Mouse (Mus musculus) kidney, embryonic 16.5 days (tissue): ENCODE measurements around the gene Serf2. TPM values are rescaled to one million over a fixed set of nuclear protein-coding genes. Genes with fewer than 3 reads are reported as not detected.

Experiments used
- ATAC-seq: fragments of 200-750 bp; cut with Nextera tagmentation; 2 replicates; pipeline ENCODE4 v1.8.0; 2017; ENCODE audit warnings: moderate TSS enrichment; ENCODE audit not compliant: low FRiP score, low TSS enrichment
- H3K27ac ChIP-seq: fragments of 300-500 bp; sonication (generic); 2 replicates; pipeline ENCODE4 v1.5.1; 2014; ENCODE audit warnings: low read length
- H3K27me3 ChIP-seq: fragments of 300-500 bp; sonication (generic); 2 replicates; pipeline ENCODE4 v1.6.1; 2014; ENCODE audit warnings: low read length, control low read depth, mixed read lengths; ENCODE audit not compliant: insufficient read depth
- H3K36me3 ChIP-seq: fragments of 300-500 bp; sonication (generic); 2 replicates; pipeline ENCODE4 v1.6.1; 2014; ENCODE audit warnings: low read length, control low read depth, mixed read lengths; ENCODE audit not compliant: insufficient read depth
- H3K4me1 ChIP-seq: fragments of 300-500 bp; sonication (generic); 2 replicates; pipeline ENCODE4 v1.6.1; 2014; ENCODE audit warnings: low read length, control low read depth, mixed read lengths; ENCODE audit not compliant: insufficient read depth
- H3K4me2 ChIP-seq: fragments of 300-500 bp; sonication (generic); replicated peaks from 2 replicates; pipeline ENCODE4 v1.6.1; 2014; ENCODE audit warnings: low read depth, low read length
- H3K4me3 ChIP-seq: fragments of 300-500 bp; sonication (generic); 2 replicates; pipeline ENCODE4 v1.5.1; 2014; ENCODE audit warnings: mild to moderate bottlenecking, low read length
- H3K9ac ChIP-seq: fragments of 300-500 bp; sonication (generic); replicated peaks from 2 replicates; pipeline ENCODE4 v1.6.1; 2014; ENCODE audit warnings: low read length
- H3K9me3 ChIP-seq: fragments of 300-500 bp; sonication (generic); 2 replicates; pipeline ENCODE4 v1.6.1; 2016; ENCODE audit warnings: low read length, control low read depth
- WGBS: fragments of 180-500 bp; shearing (Covaris S2); extraction: QIAGEN DNeasy Blood & Tissue Kit; methylation state at CpG from one replicate; pipeline ENCODE4 v1.1.7; 2014; 5-methylcytosine and 5-hydroxymethylcytosine counted together
- polyA plus RNA-seq: library from polyadenylated mRNA; unstranded; fragments of >200 nt; fragmentation: Nextera tagmentation; extraction: Ambion mirVana; gene quantifications from 2 replicates; pipeline ENCODE4 v1.2.1, GENCODE M21; 2015

The Serf2 gene
- 448 and 451 TPM in 2 replicates for polyA plus RNA-seq

GRCm38 (mm10) chr2:121448739-121449535 is at the start of gene Serf2:
TSS of gene Serf2 (plus strand) at chr2:121449195.
- H3K4me3 ChIP-seq, result peak within 1 kb of the TSS; percentile 97
- peaks cover 27% of the 10 kb centered on the region for H3K36me3 ChIP-seq
- H3K4me2 ChIP-seq, result peak within 1 kb of the TSS; percentile 77
- H3K27ac ChIP-seq, result peak within 1 kb of the TSS; percentile 91
- H3K9ac ChIP-seq, result peak within 1 kb of the TSS; percentile 97
- no peaks in the 10 kb centered on the region for H3K27me3 ChIP-seq
- H3K9me3 ChIP-seq, result no peaks in the 10 kb centered on the region
- under 1% methylated on average over 70 of the region's 74 CpGs for WGBS
- peaks cover 21% of the 10 kb centered on the region for H3K4me1 ChIP-seq
- peak; percentile 98 for ATAC-seq

GRCm38 (mm10) chr2:121403296-121403695 is 45.7 kb upstream of the Serf2 start:
- no peak overlapping the region for H3K27ac ChIP-seq
- no peaks in the 10 kb centered on the region for H3K27me3 ChIP-seq
- no peak overlapping the region for H3K4me2 ChIP-seq
- H3K4me3 ChIP-seq, result no peak overlapping the region
- no peaks in the 10 kb centered on the region for H3K9me3 ChIP-seq
- no peak overlapping the region for H3K9ac ChIP-seq
- H3K36me3 ChIP-seq, result no peaks in the 10 kb centered on the region
- no peak for ATAC-seq
- H3K4me1 ChIP-seq, result no peaks in the 10 kb centered on the region

GRCm38 (mm10) chr2:121408160-121408559 is 40.8 kb upstream of the Serf2 start:
- Histone ChIP-seq H3K9ac (no peak overlapping the region), H3K36me3 (no peaks in the 10 kb centered on the region), H3K27me3 (no peaks in the 10 kb centered on the region), H3K4me1 (0 out of 2 replicates have a peak, but pooled peaks cover 8% of the 10 kb centered on the region), H3K9me3 (no peaks in the 10 kb centered on the region), H3K4me3 (no peak overlapping the region), H3K27ac (no peak overlapping the region), H3K4me2 (no peak overlapping the region)
- ATAC-seq, result no peak
- WGBS, result 34% methylated on average over 4 of the region's 4 CpGs

DNA sequence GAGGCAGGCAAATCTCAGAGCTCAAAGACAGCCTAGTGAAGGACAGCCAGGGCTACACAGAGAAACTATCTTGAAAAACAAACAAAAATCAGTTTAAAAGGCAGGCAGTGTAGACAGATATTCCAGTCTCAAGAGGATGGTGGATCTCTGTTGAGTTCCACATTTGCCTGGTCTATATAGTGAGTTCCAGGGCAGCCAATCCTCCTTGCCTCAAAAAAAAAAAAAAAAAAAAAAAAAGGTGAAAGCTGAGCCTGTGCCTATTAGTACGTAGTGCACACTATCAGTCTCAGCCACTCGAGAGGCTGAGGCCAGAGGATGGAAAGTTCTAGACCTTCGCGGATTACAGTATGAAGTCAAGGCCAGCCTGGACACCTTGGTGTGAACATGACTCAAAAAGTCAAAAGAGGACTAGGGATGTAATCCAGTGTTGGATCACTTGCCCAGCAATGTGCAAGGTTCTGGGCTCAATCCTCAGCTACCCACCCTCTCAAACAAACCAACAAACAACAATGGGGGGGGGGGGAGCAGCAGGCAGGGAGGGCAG is 36.1 kb upstream of the Serf2 start:
- peak overlapping the region; percentile 95 for H3K4me3 ChIP-seq
- H3K9ac ChIP-seq, result peak overlapping the region; percentile 82
- H3K27ac ChIP-seq, result peak overlapping the region; percentile 98
- no peaks in the 10 kb centered on the region for H3K9me3 ChIP-seq
- H3K27me3 ChIP-seq, result no peaks in the 10 kb centered on the region
- peak overlapping the region; percentile 74 for H3K4me2 ChIP-seq
- no peak; the same call in 1 of the 2 replicates for ATAC-seq
- H3K36me3 ChIP-seq, result peaks cover 10% of the 10 kb centered on the region
- H3K4me1 ChIP-seq, result peaks cover 31% of the 10 kb centered on the region
- 17% methylated on average over 4 of the region's 4 CpGs for WGBS

GRCm38 (mm10) chr2:121413387-121414042 is 35.5 kb upstream of the Serf2 start, which contains the start of the genes Pdia3 and Catsper2:
TSS of gene Pdia3 (plus strand) at chr2:121413775.
TSS of gene Catsper2 (minus strand) at chr2:121413792.
- Histone ChIP-seq H3K36me3 (peaks cover 14% of the 10 kb centered on the region), H3K27ac (peak within 1 kb of the TSS; percentile 98), H3K27me3 (no peaks in the 10 kb centered on the region), H3K9ac (peak within 1 kb of the TSS; percentile 99), H3K4me1 (peaks cover 31% of the 10 kb centered on the region), H3K4me2 (peak within 1 kb of the TSS; percentile 74), H3K4me3 (peak within 1 kb of the TSS; percentile 95), H3K9me3 (no peaks in the 10 kb centered on the region)
- ATAC-seq, result peak; percentile 99
- WGBS, result under 1% methylated on average over 59 of the region's 68 CpGs

- peak overlapping the region; percentile 72 for H3K4me2 ChIP-seq
- WGBS, result 0% methylated on average over 32 of the region's 32 CpGs
- no peaks in the 10 kb centered on the region for H3K9me3 ChIP-seq
- peaks cover 21% of the 10 kb centered on the region for H3K36me3 ChIP-seq
- peak overlapping the region; percentile 99 for H3K9ac ChIP-seq
- no peaks in the 10 kb centered on the region for H3K27me3 ChIP-seq
- H3K27ac ChIP-seq, result peak overlapping the region; percentile 98
- H3K4me1 ChIP-seq, result peaks cover 31% of the 10 kb centered on the region
- H3K4me3 ChIP-seq, result peak overlapping the region; percentile 95
- peak; percentile 50 for ATAC-seq
Observed at GRCm38 (mm10) chr2:121414139-121414685, 34.8 kb upstream of the Serf2 start.

DNA sequence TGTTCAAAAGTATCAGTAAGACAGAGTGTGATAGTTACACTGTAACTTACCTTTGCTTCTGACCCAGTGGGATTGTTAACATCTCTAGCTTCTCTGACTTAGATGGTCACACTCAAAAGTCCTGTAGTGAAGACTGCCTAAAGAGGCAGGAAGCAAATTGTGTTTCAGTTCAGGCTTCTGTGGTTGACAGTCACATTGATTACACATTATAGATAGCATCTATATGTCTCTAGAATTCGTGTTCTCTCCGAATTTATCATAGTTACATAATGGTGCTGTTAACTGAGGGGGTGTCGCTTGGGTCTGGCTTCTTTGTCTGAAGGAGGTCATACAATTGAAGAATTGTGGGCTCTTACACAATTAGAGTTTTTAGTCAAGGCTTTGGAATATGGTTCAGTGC is 33.9 kb upstream of the Serf2 start:
- no peaks in the 10 kb centered on the region for H3K27me3 ChIP-seq
- whole genome bisulfite sequencing, result 50% methylated on average over 3 of the region's 3 CpGs
- H3K4me3 ChIP-seq, result peak overlapping the region; percentile 95
- no peak for ATAC-seq
- peaks cover 31% of the 10 kb centered on the region for H3K4me1 ChIP-seq
- peak overlapping the region; percentile 72 for H3K4me2 ChIP-seq
- H3K9me3 ChIP-seq, result no peaks in the 10 kb centered on the region
- no peak overlapping the region for H3K27ac ChIP-seq
- H3K9ac ChIP-seq, result peak overlapping the region; percentile 64
- peaks cover 25% of the 10 kb centered on the region for H3K36me3 ChIP-seq

DNA sequence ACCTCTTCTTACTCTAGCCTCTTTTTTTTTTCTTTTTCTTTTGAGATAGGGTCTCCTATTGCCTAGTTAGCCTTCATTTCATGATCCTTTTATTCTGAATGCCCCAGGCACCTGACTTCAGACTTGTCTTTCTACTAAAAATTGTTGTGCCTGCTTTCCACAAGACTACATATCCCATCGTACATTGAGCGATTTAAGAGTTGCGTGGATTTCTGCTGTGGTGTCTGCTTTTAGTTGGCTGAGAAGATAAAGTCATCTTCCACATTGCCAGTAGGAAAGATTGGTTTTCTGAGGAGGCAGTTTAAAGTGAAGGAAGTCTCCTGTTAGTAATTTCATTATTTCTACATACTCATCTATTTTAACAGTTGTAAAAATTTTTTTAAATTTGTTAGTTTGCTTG is 33.4 kb upstream of the Serf2 start:
- Histone ChIP-seq H3K36me3 (peaks cover 27% of the 10 kb centered on the region), H3K4me3 (peak overlapping the region; percentile 95), H3K27me3 (no peaks in the 10 kb centered on the region), H3K9ac (peak overlapping the region; percentile 64), H3K4me1 (peaks cover 31% of the 10 kb centered on the region), H3K9me3 (no peaks in the 10 kb centered on the region), H3K27ac (no peak overlapping the region), H3K4me2 (peak overlapping the region; percentile 72)
- 77% methylated on average over 3 of the region's 3 CpGs for WGBS
- no peak for ATAC-seq

GRCm38 (mm10) chr2:121416356-121416755 is 32.6 kb upstream of the Serf2 start:
- no peak for ATAC-seq
- Histone ChIP-seq H3K4me2 (peak overlapping the region; percentile 72; the same call in 1 of the 2 replicates), H3K4me1 (peaks cover 31% of the 10 kb centered on the region), H3K36me3 (peaks cover 29% of the 10 kb centered on the region), H3K9ac (no peak overlapping the region), H3K27me3 (no peaks in the 10 kb centered on the region), H3K9me3 (no peaks in the 10 kb centered on the region), H3K27ac (no peak overlapping the region), H3K4me3 (peak overlapping the region; percentile 8)
- whole genome bisulfite sequencing, result 83% methylated on average over 6 of the region's 6 CpGs
